Mouse (Mus musculus): ENCODE data around the gene Clcnka. TPM values are rescaled to one million over a fixed set of nuclear protein-coding genes. Genes with fewer than 3 reads are reported as not detected.
A peak's percentile ranks its signal among the peaks of the same experiment; 100 is the strongest.

The Clcnka gene
- polyA plus RNA-seq, 1 experiment from 2014 or later = 0.19 TPM

DNA sequence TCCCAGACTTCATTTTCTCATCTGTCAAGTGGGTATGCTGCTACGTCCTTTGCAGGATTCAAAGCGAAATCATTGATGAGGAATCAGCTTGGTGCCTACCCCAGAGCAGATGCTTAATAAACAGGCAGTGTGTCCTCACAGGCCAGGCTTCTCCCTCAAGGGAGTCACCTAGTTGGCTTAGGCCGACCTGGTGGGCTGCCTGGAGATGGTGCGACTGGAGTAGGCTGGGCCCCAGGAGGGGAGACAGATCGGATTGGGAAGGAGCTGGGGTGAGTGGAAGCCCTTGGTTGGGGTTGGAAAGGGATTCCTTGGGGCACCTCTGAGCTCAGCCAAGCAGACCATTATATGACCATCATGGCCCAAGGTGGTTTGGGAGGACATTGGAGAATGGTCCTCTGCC, 26.1 kb downstream of the Clcnka start:
- DNase-seq (ENCODE audit: low spot score) = no peak
- Histone ChIP-seq H3K4me2 (no peak overlapping the region), H3K9me3 (ENCODE audit: control insufficient read depth, low read length) (no peaks in the 10 kb centered on the region), H3K9ac (ENCODE audit: low read depth, low read length) (no peak overlapping the region), H3K27ac (ENCODE audit: low read depth, low read length) (no peak overlapping the region), H3K4me1 (replicated peaks; ENCODE audit: control insufficient read depth, insufficient read depth, low read length) (peaks cover 5% of the 10 kb centered on the region; the same call in 1 of the 2 replicates), H3K4me3 (ENCODE audit: low read depth, low read length) (no peak overlapping the region), H3K27me3 (replicated peaks; ENCODE audit: control insufficient read depth, insufficient read depth, low read length) (peaks cover 29% of the 10 kb centered on the region), H3K36me3 (ENCODE audit: control insufficient read depth, insufficient read depth, low read length) (no peaks in the 10 kb centered on the region)
- 83% methylated on average over 5 of the region's 5 CpGs for WGBS
- no peak for ATAC-seq (replicated peaks; ENCODE audit: low FRiP score)

DNA sequence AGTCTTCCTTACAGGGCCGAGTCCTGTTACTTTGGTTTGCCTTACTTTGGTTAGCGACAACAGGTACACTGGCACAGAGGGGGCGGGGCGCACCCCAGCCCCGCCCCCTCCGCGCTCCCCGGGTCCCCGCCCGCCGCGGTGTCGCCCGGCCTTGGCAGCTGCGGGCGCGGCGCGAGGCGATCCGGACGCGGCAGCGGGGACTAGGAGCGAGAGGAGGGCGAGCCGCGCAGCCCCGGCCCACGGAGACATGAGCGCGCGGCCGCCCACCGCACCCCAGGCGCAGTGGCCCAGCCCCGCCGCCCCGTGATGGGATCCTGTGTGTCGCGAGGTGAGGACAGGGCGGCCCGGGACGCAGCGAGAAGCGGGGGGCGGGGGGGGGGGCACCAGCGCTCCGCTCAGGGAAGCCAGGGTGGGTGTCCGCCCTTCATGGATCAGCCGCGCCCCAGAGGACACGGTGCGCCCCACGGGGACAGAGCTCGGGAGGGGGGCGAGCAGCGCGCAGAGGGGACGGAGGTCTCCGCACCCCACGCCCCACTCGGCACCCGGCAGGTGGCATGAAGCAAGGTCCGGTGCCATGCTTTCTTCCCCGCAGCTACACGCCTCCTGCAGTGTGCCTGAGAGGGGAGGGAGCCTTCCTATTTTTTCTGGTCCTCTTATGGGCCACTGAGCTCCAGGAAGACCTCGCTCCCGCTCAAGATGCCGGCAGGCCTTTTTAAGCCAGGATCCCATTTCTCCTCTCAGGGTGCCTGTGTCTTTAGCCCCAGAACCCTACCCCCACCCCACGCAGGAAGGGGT, 30.3 kb downstream of the Clcnka start, which contains the start of gene Fam131c:
TSS of gene Fam131c (plus strand) at position 224 of the 795 bp plus-strand sequence.
- Histone ChIP-seq H3K9me3 (ENCODE audit: control insufficient read depth, low read length) (no peaks in the 10 kb centered on the region), H3K4me2 (peak within 1 kb of the TSS; percentile 80), H3K36me3 (ENCODE audit: control insufficient read depth, insufficient read depth, low read length) (no peaks in the 10 kb centered on the region), H3K9ac (ENCODE audit: low read depth, low read length) (peak within 1 kb of the TSS; percentile 16; the same call in 1 of the 2 replicates), H3K4me1 (replicated peaks; ENCODE audit: control insufficient read depth, insufficient read depth, low read length) (peaks cover 5% of the 10 kb centered on the region; the same call in 1 of the 2 replicates), H3K27me3 (replicated peaks; ENCODE audit: control insufficient read depth, insufficient read depth, low read length) (peaks cover 70% of the 10 kb centered on the region), H3K4me3 (ENCODE audit: low read depth, low read length) (peak within 1 kb of the TSS; percentile 53), H3K27ac (ENCODE audit: low read depth, low read length) (no peak within 1 kb of the TSS)
- 0 out of 2 replicates have a peak, but pooled peaks have one; percentile 33 for ATAC-seq (replicated peaks; ENCODE audit: low FRiP score)
- DNase-seq (ENCODE audit: low spot score) = no peak
- 3% methylated on average over 57 of the region's 71 CpGs for WGBS

DNA sequence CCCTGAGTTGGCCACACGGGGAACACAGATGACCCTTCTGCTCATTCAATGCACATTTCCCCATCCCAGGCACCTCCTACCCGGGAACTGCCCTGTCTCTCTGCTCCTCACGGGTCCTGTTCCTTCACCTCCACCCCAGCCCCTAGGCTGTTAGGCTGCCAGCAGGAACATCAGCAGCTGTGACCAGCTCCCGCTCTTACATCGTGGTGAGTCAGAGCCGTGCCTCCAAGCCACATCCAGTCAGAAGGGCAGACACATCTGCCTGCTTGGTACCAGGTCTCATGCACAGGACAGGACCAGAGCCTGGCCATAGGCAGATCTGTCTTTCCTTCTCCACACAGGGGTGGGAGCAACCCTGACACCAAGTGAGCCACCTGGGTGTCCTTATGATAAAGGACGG, 32.6 kb downstream of the Clcnka start:
- no peak overlapping the region for H3K27ac ChIP-seq (ENCODE audit: low read depth, low read length)
- no peak overlapping the region for H3K9ac ChIP-seq (ENCODE audit: low read depth, low read length)
- DNase-seq (ENCODE audit: low spot score) (no peak), ATAC-seq (replicated peaks; ENCODE audit: low FRiP score) (no peak)
- 39% methylated on average over 7 of the region's 7 CpGs for WGBS
- H3K9me3 ChIP-seq (ENCODE audit: control insufficient read depth, low read length) = no peaks in the 10 kb centered on the region
- H3K36me3 ChIP-seq (ENCODE audit: control insufficient read depth, insufficient read depth, low read length) = no peaks in the 10 kb centered on the region
- peaks cover 86% of the 10 kb centered on the region for H3K27me3 ChIP-seq (replicated peaks; ENCODE audit: control insufficient read depth, insufficient read depth, low read length)
- peaks cover 10% of the 10 kb centered on the region; the same call in 1 of the 2 replicates for H3K4me1 ChIP-seq (replicated peaks; ENCODE audit: control insufficient read depth, insufficient read depth, low read length)
- no peak overlapping the region for H3K4me3 ChIP-seq (ENCODE audit: low read depth, low read length)
- H3K4me2 ChIP-seq = no peak overlapping the region

DNA sequence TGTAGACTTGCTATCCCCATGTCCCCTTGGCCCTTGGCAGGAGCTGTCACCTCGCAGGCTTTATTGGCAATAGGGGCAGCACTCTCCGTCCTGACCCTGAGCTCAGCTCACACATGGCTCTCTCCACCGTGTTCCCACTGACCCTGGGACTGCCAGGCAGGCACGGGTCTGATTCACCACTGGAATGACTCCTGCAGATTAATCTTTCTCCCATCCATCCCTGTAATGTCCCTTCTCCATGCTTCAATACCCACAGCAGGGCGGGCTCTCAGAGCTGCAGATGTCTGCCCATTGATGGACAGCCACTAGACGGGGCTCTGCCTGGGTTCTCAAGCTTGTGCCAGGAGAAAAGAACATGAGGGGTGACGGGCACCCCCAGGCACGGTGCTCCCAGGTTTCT, 33.4 kb downstream of the Clcnka start:
- peaks cover 85% of the 10 kb centered on the region for H3K27me3 ChIP-seq (replicated peaks; ENCODE audit: control insufficient read depth, insufficient read depth, low read length)
- H3K4me3 ChIP-seq (ENCODE audit: low read depth, low read length) = no peak overlapping the region
- DNase-seq (ENCODE audit: low spot score) = no peak
- peaks cover 10% of the 10 kb centered on the region; the same call in 1 of the 2 replicates for H3K4me1 ChIP-seq (replicated peaks; ENCODE audit: control insufficient read depth, insufficient read depth, low read length)
- no peak for ATAC-seq (replicated peaks; ENCODE audit: low FRiP score)
- H3K9ac ChIP-seq (ENCODE audit: low read depth, low read length) = no peak overlapping the region
- H3K4me2 ChIP-seq = no peak overlapping the region
- WGBS = 60% methylated on average over 8 of the region's 8 CpGs
- no peak overlapping the region for H3K27ac ChIP-seq (ENCODE audit: low read depth, low read length)
- no peaks in the 10 kb centered on the region for H3K9me3 ChIP-seq (ENCODE audit: control insufficient read depth, low read length)
- no peaks in the 10 kb centered on the region for H3K36me3 ChIP-seq (ENCODE audit: control insufficient read depth, insufficient read depth, low read length)

GRCm38 (mm10) chr4:141362937-141363548, 35.5 kb downstream of the Clcnka start:
- Histone ChIP-seq H3K9me3 (ENCODE audit: control insufficient read depth, low read length) (no peaks in the 10 kb centered on the region), H3K9ac (ENCODE audit: low read depth, low read length) (no peak overlapping the region), H3K4me2 (no peak overlapping the region), H3K27ac (ENCODE audit: low read depth, low read length) (no peak overlapping the region), H3K4me1 (replicated peaks; ENCODE audit: control insufficient read depth, insufficient read depth, low read length) (peaks cover 5% of the 10 kb centered on the region; the same call in 1 of the 2 replicates), H3K36me3 (ENCODE audit: control insufficient read depth, insufficient read depth, low read length) (no peaks in the 10 kb centered on the region), H3K4me3 (ENCODE audit: low read depth, low read length) (no peak overlapping the region), H3K27me3 (replicated peaks; ENCODE audit: control insufficient read depth, insufficient read depth, low read length) (peaks cover 66% of the 10 kb centered on the region)
- WGBS = 22% methylated on average over 11 of the region's 11 CpGs
- ATAC-seq (replicated peaks; ENCODE audit: low FRiP score) (no peak), DNase-seq (ENCODE audit: low spot score) (peak; percentile 84)

DNA sequence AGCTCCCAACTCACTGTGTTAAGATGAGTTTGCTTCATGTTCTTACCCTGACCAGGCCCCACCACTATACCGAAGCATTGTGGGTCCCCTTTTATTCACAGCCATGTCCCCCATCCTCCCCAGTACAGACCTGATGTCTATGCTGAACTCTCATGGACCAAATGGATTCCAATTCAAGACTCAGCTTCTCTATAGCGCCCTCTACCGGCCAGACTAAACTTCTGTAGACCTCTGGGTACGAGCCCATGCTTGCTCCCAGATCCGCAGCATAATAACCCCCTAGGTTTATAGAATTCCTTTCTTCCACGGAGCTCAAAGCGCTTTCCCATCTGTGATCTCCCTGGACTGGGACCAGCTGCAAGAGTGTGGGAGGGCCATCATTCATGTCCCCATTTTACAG, 37.7 kb downstream of the Clcnka start:
- no peak overlapping the region for H3K4me2 ChIP-seq
- H3K4me3 ChIP-seq (ENCODE audit: low read depth, low read length) = no peak overlapping the region
- WGBS = 24% methylated on average over 7 of the region's 7 CpGs
- ATAC-seq (replicated peaks; ENCODE audit: low FRiP score) = no peak
- H3K9me3 ChIP-seq (ENCODE audit: control insufficient read depth, low read length) = no peaks in the 10 kb centered on the region
- no peak overlapping the region for H3K27ac ChIP-seq (ENCODE audit: low read depth, low read length)
- no peak for DNase-seq (ENCODE audit: low spot score)
- H3K9ac ChIP-seq (ENCODE audit: low read depth, low read length) = no peak overlapping the region
- H3K4me1 ChIP-seq (replicated peaks; ENCODE audit: control insufficient read depth, insufficient read depth, low read length) = peaks cover 5% of the 10 kb centered on the region; the same call in 1 of the 2 replicates
- no peaks in the 10 kb centered on the region for H3K36me3 ChIP-seq (ENCODE audit: control insufficient read depth, insufficient read depth, low read length)
- H3K27me3 ChIP-seq (replicated peaks; ENCODE audit: control insufficient read depth, insufficient read depth, low read length) = peaks cover 44% of the 10 kb centered on the region

DNA sequence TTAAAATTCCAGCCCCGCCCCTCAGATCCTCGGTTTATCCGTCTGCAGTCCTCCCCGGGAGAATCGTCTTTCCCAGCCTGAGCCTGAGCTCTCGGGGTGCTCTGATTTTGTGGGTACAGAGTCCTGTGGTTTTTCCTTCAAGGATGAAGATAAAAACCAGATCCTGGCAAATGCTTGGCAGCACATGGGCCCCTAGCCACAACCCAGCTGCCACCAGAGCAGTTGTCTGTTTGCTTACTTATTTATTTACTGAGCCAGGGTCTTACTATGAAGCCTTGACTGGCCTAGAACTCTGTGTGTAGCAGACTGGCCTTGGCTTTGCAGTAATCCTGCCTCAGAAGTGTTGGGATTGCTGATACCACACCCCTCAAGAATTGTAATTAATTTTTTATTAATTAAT, 39.3 kb downstream of the Clcnka start:
- Histone ChIP-seq H3K4me1 (replicated peaks; ENCODE audit: control insufficient read depth, insufficient read depth, low read length) (peaks cover 5% of the 10 kb centered on the region; the same call in 1 of the 2 replicates), H3K4me2 (no peak overlapping the region), H3K9ac (ENCODE audit: low read depth, low read length) (no peak overlapping the region), H3K9me3 (ENCODE audit: control insufficient read depth, low read length) (no peaks in the 10 kb centered on the region), H3K36me3 (ENCODE audit: control insufficient read depth, insufficient read depth, low read length) (no peaks in the 10 kb centered on the region), H3K27me3 (replicated peaks; ENCODE audit: control insufficient read depth, insufficient read depth, low read length) (peaks cover 28% of the 10 kb centered on the region), H3K4me3 (ENCODE audit: low read depth, low read length) (no peak overlapping the region), H3K27ac (ENCODE audit: low read depth, low read length) (no peak overlapping the region)
- no peak for DNase-seq (ENCODE audit: low spot score)
- 84% methylated on average over 6 of the region's 6 CpGs for WGBS
- no peak for ATAC-seq (replicated peaks; ENCODE audit: low FRiP score)

- Histone ChIP-seq H3K27me3 (replicated peaks; ENCODE audit: control insufficient read depth, insufficient read depth, low read length) (peaks cover 17% of the 10 kb centered on the region), H3K27ac (ENCODE audit: low read depth, low read length) (no peak overlapping the region), H3K4me3 (ENCODE audit: low read depth, low read length) (no peak overlapping the region), H3K36me3 (ENCODE audit: control insufficient read depth, insufficient read depth, low read length) (no peaks in the 10 kb centered on the region), H3K4me1 (replicated peaks; ENCODE audit: control insufficient read depth, insufficient read depth, low read length) (peaks cover 5% of the 10 kb centered on the region; the same call in 1 of the 2 replicates), H3K9ac (ENCODE audit: low read depth, low read length) (no peak overlapping the region), H3K4me2 (no peak overlapping the region), H3K9me3 (ENCODE audit: control insufficient read depth, low read length) (no peaks in the 10 kb centered on the region)
- DNase-seq (ENCODE audit: low spot score) (no peak), ATAC-seq (replicated peaks; ENCODE audit: low FRiP score) (no peak; the same call in 1 of the 2 replicates)
These were observed 40.7 kb downstream of the Clcnka start for GRCm38 (mm10) chr4:141357811-141358210.
